Mouse (Mus musculus) limb, embryonic 11.5 days (tissue): Measurements from ENCODE around the gene Il17rc. TPM values are rescaled to one million over a fixed set of nuclear protein-coding genes. Genes with fewer than 3 reads are reported as not detected.
A peak's percentile ranks its signal among the peaks of the same experiment; 100 is the strongest.

ENCODE experiments used
- ATAC-seq: fragments of 200-750 bp; cut with Nextera tagmentation; 2 replicates; pipeline ENCODE4 v1.8.0; 2017; ENCODE audit warnings: low read depth; ENCODE audit not compliant: insufficient number of reproducible peaks, low FRiP score, low TSS enrichment
- DNase-seq: peaks from one replicate; pipeline ENCODE4 v3.0.0-alpha.2; 2015; ENCODE audit warnings: low spot score
- H3K27ac ChIP-seq: fragments of 300-500 bp; sonication (generic); replicated peaks from 2 replicates; pipeline ENCODE4 v1.5.1; 2014; ENCODE audit warnings: low read depth, mild to moderate bottlenecking, low read length
- H3K27me3 ChIP-seq: fragments of 300-500 bp; sonication (generic); 2 replicates; pipeline ENCODE4 v1.6.1; 2014; ENCODE audit warnings: mild to moderate bottlenecking, low read length, mixed read lengths; ENCODE audit not compliant: control insufficient read depth, insufficient read depth
- H3K36me3 ChIP-seq: fragments of 300-500 bp; sonication (generic); 2 replicates; pipeline ENCODE4 v1.6.1; 2014; ENCODE audit warnings: mild to moderate bottlenecking, low read length, moderate library complexity, mixed read lengths; ENCODE audit not compliant: control insufficient read depth, insufficient read depth
- H3K4me1 ChIP-seq: fragments of 300-500 bp; sonication (generic); 2 replicates; pipeline ENCODE4 v1.6.1; 2014; ENCODE audit warnings: low read length, mixed read lengths; ENCODE audit not compliant: control insufficient read depth, insufficient read depth
- H3K4me2 ChIP-seq: fragments of 300-500 bp; sonication (generic); 2 replicates; pipeline ENCODE4 v1.6.1; 2014; ENCODE audit warnings: low read depth, mild to moderate bottlenecking, moderate library complexity; ENCODE audit not compliant: severe bottlenecking
- H3K4me3 ChIP-seq: fragments of 300-500 bp; sonication (generic); 2 replicates; pipeline ENCODE4 v1.5.1; 2014; ENCODE audit warnings: low read depth, low read length
- H3K9ac ChIP-seq: fragments of 300-500 bp; sonication (generic); 2 replicates; pipeline ENCODE4 v1.6.1; 2014; ENCODE audit warnings: mild to moderate bottlenecking, low read length
- H3K9me3 ChIP-seq: fragments of 300-500 bp; sonication (generic); 2 replicates; pipeline ENCODE4 v1.6.1; 2016; ENCODE audit warnings: low read length; ENCODE audit not compliant: control insufficient read depth
- WGBS: fragments of 180-500 bp; shearing (Covaris S2); extraction: QIAGEN DNeasy Blood & Tissue Kit; methylation state at CpG from one replicate; pipeline ENCODE4 v1.1.7; 2014; 5-methylcytosine and 5-hydroxymethylcytosine counted together
- polyA plus RNA-seq: library from polyadenylated mRNA; unstranded; fragments of >200 nt; fragmentation: Nextera tagmentation; extraction: Ambion mirVana; gene quantifications from 2 replicates; pipeline ENCODE4 v1.2.1, GENCODE M21; 2014

The Il17rc gene
- 2.4 and 3.2 TPM in 2 replicates for polyA plus RNA-seq

DNA sequence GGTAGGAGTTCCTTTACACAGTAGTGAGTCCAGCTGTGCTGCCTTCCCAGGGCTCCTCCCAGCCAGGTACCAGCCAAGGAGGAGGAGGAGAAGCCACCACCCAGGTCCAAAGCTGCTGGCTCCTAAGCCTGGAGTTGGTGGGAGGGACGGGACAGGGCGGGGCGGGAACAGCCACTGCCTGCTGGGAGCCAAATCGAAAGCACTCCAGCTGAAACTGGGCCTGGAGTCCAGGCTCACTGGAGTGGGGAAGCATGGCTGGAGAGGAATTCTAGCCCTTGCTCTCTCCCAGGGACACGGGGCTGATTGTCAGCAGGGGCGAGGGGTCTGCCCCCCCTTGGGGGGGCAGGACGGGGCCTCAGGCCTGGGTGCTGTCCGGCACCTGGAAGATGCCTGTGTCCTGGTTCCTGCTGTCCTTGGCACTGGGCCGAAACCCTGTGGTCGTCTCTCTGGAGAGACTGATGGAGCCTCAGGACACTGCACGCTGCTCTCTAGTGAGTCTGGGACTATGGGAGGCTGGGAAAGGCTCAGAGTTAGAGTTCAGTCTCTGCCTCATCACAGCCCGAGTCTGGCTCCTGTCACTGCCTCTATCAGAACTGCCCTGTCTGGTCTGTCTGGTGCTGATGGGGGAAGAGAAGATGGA is at the start of gene Il17rc:
Gene Il17rc, plus strand, starts transcription at position 131 of the 640 bp plus-strand sequence.
- H3K9ac ChIP-seq = peak within 1 kb of the TSS; percentile 34; the same call in 1 of the 2 replicates
- H3K36me3 ChIP-seq = no peaks in the 10 kb centered on the region
- WGBS = 17% methylated on average over 12 of the region's 12 CpGs
- peak within 1 kb of the TSS; percentile 19; the same call in 1 of the 2 replicates for H3K4me2 ChIP-seq
- no peaks in the 10 kb centered on the region for H3K9me3 ChIP-seq
- no peak within 1 kb of the TSS for H3K4me3 ChIP-seq
- peaks cover 9% of the 10 kb centered on the region; the same call in 1 of the 2 replicates for H3K4me1 ChIP-seq
- no peak within 1 kb of the TSS for H3K27ac ChIP-seq
- peaks cover 17% of the 10 kb centered on the region for H3K27me3 ChIP-seq
- ATAC-seq (no peak), DNase-seq (no peak)

DNA sequence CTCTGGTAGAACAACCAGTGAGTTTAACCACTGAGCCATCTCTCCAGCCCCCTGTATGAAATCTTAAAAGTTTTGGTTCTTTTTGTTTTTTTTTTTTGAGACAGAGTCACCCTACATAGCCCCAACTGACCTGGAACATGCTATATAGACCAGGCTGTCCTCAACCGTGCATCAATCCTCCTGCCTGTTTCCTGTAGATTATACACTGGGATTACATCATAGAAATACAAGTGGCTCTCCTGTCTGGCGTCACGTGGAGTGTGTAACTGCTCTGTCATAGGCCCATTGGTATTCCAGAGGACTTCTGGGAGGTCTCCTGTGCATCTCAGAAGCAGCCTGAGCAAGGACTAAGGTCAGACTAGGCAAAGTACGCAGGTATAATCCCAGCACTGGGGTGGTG is 48.2 kb upstream of the Il17rc start:
- Histone ChIP-seq H3K4me3 (no peak overlapping the region), H3K9ac (no peak overlapping the region), H3K27ac (no peak overlapping the region), H3K4me1 (peaks cover 5% of the 10 kb centered on the region; the same call in 1 of the 2 replicates), H3K9me3 (no peaks in the 10 kb centered on the region), H3K36me3 (no peaks in the 10 kb centered on the region), H3K27me3 (no peaks in the 10 kb centered on the region), H3K4me2 (no peak overlapping the region)
- no peak for ATAC-seq
- DNase-seq = no peak
- WGBS = 90% methylated on average over 4 of the region's 4 CpGs

DNA sequence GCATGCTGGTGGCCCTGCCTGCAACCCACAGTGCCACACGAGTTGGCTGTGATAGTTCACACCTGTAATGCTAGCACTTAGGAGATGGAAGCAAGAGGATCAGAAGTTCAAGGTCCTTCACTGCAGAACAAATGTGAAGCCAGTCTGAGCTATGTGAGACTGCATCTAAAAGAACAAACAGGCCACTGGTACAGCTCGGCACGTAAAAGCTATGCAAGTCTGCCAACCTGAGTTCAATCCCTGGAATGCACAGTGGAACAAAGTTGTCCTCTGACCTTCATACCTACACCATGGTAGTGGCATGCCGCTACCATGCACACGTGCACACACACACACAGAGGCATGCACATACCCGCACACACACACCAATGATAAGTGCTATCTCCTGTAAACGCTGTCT is 47.0 kb upstream of the Il17rc start:
- H3K4me3 ChIP-seq = no peak overlapping the region

DNA sequence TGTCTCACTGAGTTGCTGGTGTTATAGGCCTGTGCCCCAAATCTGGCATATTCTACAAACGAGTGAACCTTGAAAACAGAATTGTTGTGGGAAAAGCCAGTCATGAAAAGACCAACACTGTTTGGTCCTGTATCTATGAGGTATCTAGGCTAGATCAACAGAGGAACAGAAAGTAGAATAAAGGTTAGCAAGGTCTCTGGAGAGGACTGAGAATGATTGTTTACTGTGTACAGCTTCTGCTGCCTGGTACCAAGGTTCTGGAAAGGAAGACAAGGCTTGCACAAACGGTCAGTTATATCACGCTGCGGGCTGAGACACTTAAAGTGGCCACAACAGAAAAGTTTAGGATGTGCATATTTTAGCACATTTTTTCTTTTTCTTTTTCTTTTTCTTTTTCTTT is 44.5 kb upstream of the Il17rc start:
- DNase-seq (no peak), ATAC-seq (no peak)
- WGBS = 89% methylated on average over 4 of the region's 4 CpGs
- no peak overlapping the region for H3K4me2 ChIP-seq
- no peak overlapping the region for H3K9ac ChIP-seq
- H3K36me3 ChIP-seq = no peaks in the 10 kb centered on the region
- H3K27ac ChIP-seq = no peak overlapping the region
- no peaks in the 10 kb centered on the region for H3K9me3 ChIP-seq
- H3K27me3 ChIP-seq = no peaks in the 10 kb centered on the region
- no peak overlapping the region for H3K4me3 ChIP-seq
- H3K4me1 ChIP-seq = no peaks in the 10 kb centered on the region

More for the DNA sequence above, 47.0 kb upstream of the Il17rc start:
- Histone ChIP-seq H3K27me3 (no peaks in the 10 kb centered on the region), H3K9ac (no peak overlapping the region), H3K4me2 (no peak overlapping the region), H3K27ac (no peak overlapping the region), H3K36me3 (no peaks in the 10 kb centered on the region), H3K9me3 (no peaks in the 10 kb centered on the region), H3K4me1 (no peaks in the 10 kb centered on the region)
- whole genome bisulfite sequencing = 85% methylated on average over 7 of the region's 7 CpGs
- ATAC-seq (no peak), DNase-seq (no peak)

DNA sequence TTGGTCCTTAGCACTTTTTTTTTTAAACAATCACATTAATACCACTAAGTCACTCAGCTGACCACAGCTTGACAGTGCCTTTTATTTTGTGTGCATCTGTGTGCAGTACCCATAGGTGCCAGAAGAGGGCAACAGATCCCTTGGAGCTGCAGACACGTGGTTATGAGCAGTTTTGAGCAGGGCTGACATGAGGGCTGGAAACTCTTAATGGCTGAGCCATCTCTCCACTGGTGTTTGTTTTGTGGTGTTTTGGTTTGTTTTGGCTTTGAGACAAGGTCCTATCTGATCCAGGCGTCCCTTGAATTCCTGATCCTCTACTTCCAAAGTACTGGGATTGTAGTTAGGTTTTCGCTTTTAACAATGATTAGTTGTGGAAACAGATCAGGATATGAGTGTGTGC is 43.8 kb upstream of the Il17rc start:
- Histone ChIP-seq H3K9me3 (no peaks in the 10 kb centered on the region), H3K9ac (no peak overlapping the region), H3K27ac (no peak overlapping the region), H3K4me3 (no peak overlapping the region), H3K36me3 (no peaks in the 10 kb centered on the region), H3K4me1 (no peaks in the 10 kb centered on the region), H3K4me2 (no peak overlapping the region), H3K27me3 (no peaks in the 10 kb centered on the region)
- no peak for ATAC-seq
- DNase-seq = peak; percentile 73
- WGBS = 60% methylated on average over 3 of the region's 3 CpGs

DNA sequence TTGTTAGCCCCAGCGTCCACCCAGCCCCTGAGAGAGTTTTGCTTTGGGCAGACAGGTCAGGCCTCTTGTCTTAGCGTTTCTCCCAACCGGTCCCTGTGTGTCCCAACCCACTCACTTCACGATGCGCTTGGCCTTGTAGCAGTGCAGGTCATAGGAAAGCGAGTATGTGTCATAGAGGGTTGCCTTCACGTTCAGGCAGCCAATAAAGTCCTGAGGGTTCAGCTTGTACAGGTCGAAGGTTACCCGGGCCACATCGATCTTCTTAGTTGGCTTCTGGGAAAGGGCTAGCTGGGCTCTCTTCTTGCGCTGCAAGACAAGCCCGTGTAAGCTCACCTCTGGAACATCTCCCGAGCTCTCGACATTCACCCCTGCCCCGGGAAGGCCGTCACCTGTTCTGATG is 43.2 kb upstream of the Il17rc start:
- no peak overlapping the region for H3K4me2 ChIP-seq
- no peak overlapping the region for H3K4me3 ChIP-seq
- H3K9me3 ChIP-seq = no peaks in the 10 kb centered on the region
- H3K36me3 ChIP-seq = no peaks in the 10 kb centered on the region
- no peaks in the 10 kb centered on the region for H3K4me1 ChIP-seq
- H3K27ac ChIP-seq = no peak overlapping the region
- no peaks in the 10 kb centered on the region for H3K27me3 ChIP-seq
- no peak for ATAC-seq
- H3K9ac ChIP-seq = no peak overlapping the region
- DNase-seq = no peak
- 88% methylated on average over 16 of the region's 16 CpGs for WGBS

DNA sequence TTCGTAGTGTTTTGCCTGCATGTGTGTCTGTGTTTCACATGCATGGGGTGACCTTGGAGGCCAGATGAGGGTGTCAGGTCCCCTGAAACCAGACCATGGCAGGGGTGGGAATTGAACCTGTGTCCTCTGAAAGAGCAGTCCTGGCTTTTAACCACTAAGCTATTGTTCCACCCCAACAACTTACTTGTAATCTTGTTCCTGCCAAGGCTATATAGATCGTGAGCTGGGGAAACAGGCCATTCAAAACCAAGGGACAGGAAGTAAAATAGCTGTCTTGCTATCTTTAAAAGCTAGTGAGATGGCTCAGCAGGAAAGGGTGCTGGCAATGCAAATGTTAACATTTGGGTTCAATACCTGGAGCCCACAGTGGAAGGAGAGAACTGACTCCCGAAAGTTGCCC is 41.3 kb upstream of the Il17rc start:
- H3K4me1 ChIP-seq = no peaks in the 10 kb centered on the region
- no peak overlapping the region for H3K27ac ChIP-seq
- no peak overlapping the region for H3K4me2 ChIP-seq
- H3K9ac ChIP-seq = no peak overlapping the region
- ATAC-seq (no peak), DNase-seq (no peak)
- H3K4me3 ChIP-seq = no peak overlapping the region
- H3K36me3 ChIP-seq = no peaks in the 10 kb centered on the region
- no peaks in the 10 kb centered on the region for H3K9me3 ChIP-seq
- no peaks in the 10 kb centered on the region for H3K27me3 ChIP-seq
- 80% methylated on average over 3 of the region's 3 CpGs for WGBS

DNA sequence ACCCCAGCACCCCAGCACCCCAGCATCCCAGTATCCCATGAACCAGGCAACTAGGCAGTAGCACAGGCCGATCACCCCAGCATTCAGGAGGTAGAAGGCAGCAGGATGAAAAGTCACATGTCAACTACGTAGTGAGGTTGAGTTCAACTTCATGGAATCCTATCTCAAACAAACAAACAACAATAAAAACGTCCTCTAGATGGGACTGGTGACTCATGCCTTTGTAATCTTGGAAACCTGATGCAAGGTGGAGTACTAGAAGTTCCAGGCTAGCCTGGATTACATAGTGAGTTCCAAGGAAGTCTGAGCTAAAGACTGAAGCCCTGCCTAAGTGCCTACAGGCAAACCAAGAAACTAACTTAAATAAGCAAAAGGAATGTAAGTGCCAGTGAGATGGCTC is 40.4 kb upstream of the Il17rc start:
- Histone ChIP-seq H3K27ac (no peak overlapping the region), H3K9ac (no peak overlapping the region), H3K9me3 (no peaks in the 10 kb centered on the region), H3K4me3 (no peak overlapping the region), H3K4me2 (no peak overlapping the region), H3K27me3 (no peaks in the 10 kb centered on the region), H3K36me3 (no peaks in the 10 kb centered on the region), H3K4me1 (no peaks in the 10 kb centered on the region)
- ATAC-seq (no peak), DNase-seq (no peak)
- WGBS = 61% methylated on average over 3 of the region's 3 CpGs

DNA sequence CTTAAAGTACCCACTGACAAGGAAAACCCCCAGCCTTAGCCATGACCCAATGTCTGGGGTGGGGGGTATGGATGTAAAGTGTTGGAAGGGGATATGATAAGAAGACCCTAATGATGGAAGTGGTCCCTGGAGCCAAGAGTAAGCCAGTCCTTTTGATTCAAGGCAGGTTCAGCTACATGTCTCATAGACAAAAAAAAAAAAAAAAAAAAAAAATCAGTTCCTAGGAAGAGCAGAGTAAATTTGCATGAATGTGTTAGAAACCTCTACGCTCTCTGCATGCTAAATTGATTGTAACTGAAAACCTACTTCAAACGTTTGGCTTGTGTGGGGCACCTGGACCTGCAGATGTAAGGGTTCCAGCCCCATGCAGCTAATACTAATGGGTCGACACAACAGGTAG is 39.4 kb upstream of the Il17rc start:
- no peak overlapping the region for H3K27ac ChIP-seq
- DNase-seq = no peak
- H3K9ac ChIP-seq = no peak overlapping the region
- no peak overlapping the region for H3K4me3 ChIP-seq
- no peak overlapping the region for H3K4me2 ChIP-seq
- H3K27me3 ChIP-seq = no peaks in the 10 kb centered on the region
- no peaks in the 10 kb centered on the region for H3K4me1 ChIP-seq
- 58% methylated on average over 3 of the region's 3 CpGs for WGBS
- no peaks in the 10 kb centered on the region for H3K36me3 ChIP-seq
- no peak for ATAC-seq
- no peaks in the 10 kb centered on the region for H3K9me3 ChIP-seq
